Comparison of ENCODE assay signal across 27 mouse cellular contexts in genomic region chr12:100264941-100265340, GRCm38 (mm10).
DNase-seq lines count a peak whose midpoint lies in the region; ATAC-seq and TF ChIP-seq lines count a peak whose summit lies in the region.
"Had no signal": no experiment of that assay in that cellular context is flagged by ENCODE, and none has a peak within 500 bp of the region (broad histone marks: within the 10 kb centered on the region; RNA-seq: fewer than 3 reads in every experiment).

No protein-coding gene starts in this region.

- no peak for DNase-seq in hindbrain, postnatal 0 days (ENCODE audit: low spot score)
- no peak for DNase-seq in hindbrain, embryonic 10.5 days (ENCODE audit: low spot score)
- no peak for DNase-seq in lung, postnatal 25 days (ENCODE audit: low spot score)
- DNase-seq: adrenal gland, postnatal 25 days; B cell, adult 2 months; cerebellum, adult 9-10 months; gastrocnemius, adult 2 months; gastrocnemius, postnatal 36 days; heart, adult 18-20 months; heart, postnatal 4 days; kidney, adult 9 months; kidney, postnatal 10 days; left cerebral cortex, postnatal 4 days; liver, postnatal 0 days; lung, postnatal 4 days; retina, postnatal 1 day; right cerebral cortex, postnatal 14 days; thymus, postnatal 4 days had no signal

- WGBS in forebrain, embryonic 15.5 days: 74% methylated on average over 4 of the region's 4 CpGs
- WGBS in forebrain, embryonic 13.5 days: 86% methylated on average over 4 of the region's 4 CpGs
- 81% methylated on average over 4 of the region's 4 CpGs for WGBS in hindbrain, postnatal 0 days
- WGBS in hindbrain, embryonic 10.5 days: 79% methylated on average over 4 of the region's 4 CpGs
- WGBS in midbrain, embryonic 15.5 days: 86% methylated on average over 4 of the region's 4 CpGs

- ATAC-seq in forebrain, embryonic 15.5 days (replicated peaks): no peak
- ATAC-seq in forebrain, embryonic 13.5 days: no peak
- ATAC-seq in hindbrain, postnatal 0 days: no peak
- 0 out of 2 replicates have a peak, but pooled peaks have one; percentile 5 for ATAC-seq in midbrain, embryonic 15.5 days (replicated peaks)
- ATAC-seq: intestine, postnatal 0 days; liver, embryonic 12.5 days; liver, postnatal 0 days had no signal

- no peak for TF ChIP-seq CTCF in hindbrain, postnatal 0 days (IDR thresholded peaks at IDR 0.05; ENCODE audit: low read depth)
- TF ChIP-seq CTCF in cortical plate, adult 2 months (IDR thresholded peaks at IDR 0.05; ENCODE audit: extremely low read depth, insufficient read depth, low read length): no peak

- no peak overlapping the region for H3K4me3 ChIP-seq in forebrain, embryonic 15.5 days
- no peak overlapping the region for H3K4me3 ChIP-seq in forebrain, embryonic 13.5 days
- no peak overlapping the region for H3K4me3 ChIP-seq in hindbrain, postnatal 0 days (ENCODE audit: low read length)
- no peak overlapping the region for H3K4me3 ChIP-seq in hindbrain, embryonic 10.5 days
- H3K4me3 ChIP-seq in cortical plate, adult 2 months (ENCODE audit: insufficient read depth, low read length): no peak overlapping the region
- no peak overlapping the region for H3K4me3 ChIP-seq in midbrain, embryonic 15.5 days
- H3K4me3 ChIP-seq: embryonic facial prominence, embryonic 12.5 days; gastrocnemius, adult 2 months; liver, embryonic 12.5 days; megakaryocyte, embryonic 14.5 days had no signal

- no peaks in the 10 kb centered on the region for H3K36me3 ChIP-seq in forebrain, embryonic 15.5 days
- H3K36me3 ChIP-seq in forebrain, embryonic 13.5 days (ENCODE audit: poor library complexity, severe bottlenecking): no peaks in the 10 kb centered on the region
- no peaks in the 10 kb centered on the region for H3K36me3 ChIP-seq in hindbrain, postnatal 0 days (ENCODE audit: insufficient read depth, low read length)
- H3K36me3 ChIP-seq in hindbrain, embryonic 10.5 days: no peaks in the 10 kb centered on the region
- H3K36me3 ChIP-seq in midbrain, embryonic 15.5 days (replicated peaks): no peaks in the 10 kb centered on the region
- H3K36me3 ChIP-seq: embryonic facial prominence, embryonic 12.5 days; liver, embryonic 12.5 days had no signal

- no peaks in the 10 kb centered on the region for H3K27me3 ChIP-seq in forebrain, embryonic 15.5 days
- H3K27me3 ChIP-seq in forebrain, embryonic 13.5 days: no peaks in the 10 kb centered on the region
- H3K27me3 ChIP-seq in hindbrain, postnatal 0 days (ENCODE audit: insufficient read depth, low read length): no peaks in the 10 kb centered on the region
- no peaks in the 10 kb centered on the region for H3K27me3 ChIP-seq in hindbrain, embryonic 10.5 days (ENCODE audit: insufficient read depth, poor library complexity, severe bottlenecking)
- no peaks in the 10 kb centered on the region for H3K27me3 ChIP-seq in midbrain, embryonic 15.5 days (replicated peaks)
- H3K27me3 ChIP-seq: embryonic facial prominence, embryonic 12.5 days had no signal

- no peak overlapping the region for H3K9ac ChIP-seq in forebrain, embryonic 15.5 days (replicated peaks)
- no peak overlapping the region for H3K9ac ChIP-seq in forebrain, embryonic 13.5 days
- no peak overlapping the region for H3K9ac ChIP-seq in hindbrain, postnatal 0 days (replicated peaks; ENCODE audit: low read length)
- H3K9ac ChIP-seq in midbrain, embryonic 15.5 days: no peak overlapping the region
- H3K9ac ChIP-seq: embryonic facial prominence, embryonic 12.5 days; liver, embryonic 12.5 days; liver, postnatal 0 days had no signal

- H3K4me2 ChIP-seq in forebrain, embryonic 15.5 days (replicated peaks): no peak overlapping the region
- H3K4me2 ChIP-seq in forebrain, embryonic 13.5 days: no peak overlapping the region
- no peak overlapping the region for H3K4me2 ChIP-seq in hindbrain, postnatal 0 days (ENCODE audit: low read depth, low read length)
- no peak overlapping the region for H3K4me2 ChIP-seq in midbrain, embryonic 15.5 days
- H3K4me2 ChIP-seq: embryonic facial prominence, embryonic 12.5 days; heart, embryonic 11.5 days; liver, embryonic 12.5 days had no signal

- H3K4me1 ChIP-seq in forebrain, embryonic 15.5 days: peaks cover 20% of the 10 kb centered on the region
- peaks cover 16% of the 10 kb centered on the region for H3K4me1 ChIP-seq in forebrain, embryonic 13.5 days
- peaks cover 26% of the 10 kb centered on the region for H3K4me1 ChIP-seq in hindbrain, postnatal 0 days (ENCODE audit: insufficient read depth, low read length)
- peaks cover 10% of the 10 kb centered on the region for H3K4me1 ChIP-seq in hindbrain, embryonic 10.5 days (replicated peaks)
- peaks cover 24% of the 10 kb centered on the region for H3K4me1 ChIP-seq in cortical plate, adult 2 months (ENCODE audit: control insufficient read depth, insufficient read depth, low read length)
- peaks cover 20% of the 10 kb centered on the region for H3K4me1 ChIP-seq in midbrain, embryonic 15.5 days
- H3K4me1 ChIP-seq: embryonic facial prominence, embryonic 12.5 days had no signal

- H3K27ac ChIP-seq in forebrain, embryonic 15.5 days (replicated peaks): peak overlapping the region; percentile 70
- no peak overlapping the region for H3K27ac ChIP-seq in forebrain, embryonic 13.5 days
- H3K27ac ChIP-seq in hindbrain, postnatal 0 days: peak overlapping the region; percentile 74; the same call in 1 of the 2 replicates
- no peak overlapping the region for H3K27ac ChIP-seq in hindbrain, embryonic 10.5 days
- peak overlapping the region; percentile 90 for H3K27ac ChIP-seq in cortical plate, adult 2 months (ENCODE audit: insufficient read depth, low read length)
- peak overlapping the region; percentile 75; the same call in 1 of the 2 replicates for H3K27ac ChIP-seq in midbrain, embryonic 15.5 days
- H3K27ac ChIP-seq: embryonic facial prominence, embryonic 12.5 days; gastrocnemius, adult 2 months; liver, embryonic 12.5 days had no signal

- no peaks in the 10 kb centered on the region for H3K9me3 ChIP-seq in forebrain, embryonic 15.5 days
- H3K9me3 ChIP-seq in forebrain, embryonic 13.5 days (replicated peaks): no peaks in the 10 kb centered on the region
- H3K9me3 ChIP-seq in hindbrain, postnatal 0 days (ENCODE audit: low read length): no peaks in the 10 kb centered on the region
- no peaks in the 10 kb centered on the region for H3K9me3 ChIP-seq in hindbrain, embryonic 10.5 days
- H3K9me3 ChIP-seq in midbrain, embryonic 15.5 days: no peaks in the 10 kb centered on the region
- H3K9me3 ChIP-seq: embryonic facial prominence, embryonic 12.5 days; liver, embryonic 12.5 days; megakaryocyte, embryonic 14.5 days had no signal

- no peak for TF ChIP-seq POLR2A in cortical plate, adult 2 months (IDR thresholded peaks at IDR 0.05; ENCODE audit: extremely low read depth, insufficient read depth, low read length)

Comparison
In these comparisons a context has a peak if more than half of its experiments do, and no peak if none do; other contexts are left out.
1. H3K27ac ChIP-seq: peak in forebrain, embryonic 15.5 days (single experiment), hindbrain, postnatal 0 days (single experiment), cortical plate, adult 2 months (single experiment) and midbrain, embryonic 15.5 days (single experiment); none in forebrain, embryonic 13.5 days (single experiment) and hindbrain, embryonic 10.5 days (single experiment).